Mouse (Mus musculus): ENCODE results near the gene St14. TPM values are rescaled to one million over a fixed set of nuclear protein-coding genes. Genes with fewer than 3 reads are reported as not detected.

St14 gene
- total and polyA plus RNA-seq, 3 experiments = 0.08 to 0.19 TPM; not detected in 1

DNA sequence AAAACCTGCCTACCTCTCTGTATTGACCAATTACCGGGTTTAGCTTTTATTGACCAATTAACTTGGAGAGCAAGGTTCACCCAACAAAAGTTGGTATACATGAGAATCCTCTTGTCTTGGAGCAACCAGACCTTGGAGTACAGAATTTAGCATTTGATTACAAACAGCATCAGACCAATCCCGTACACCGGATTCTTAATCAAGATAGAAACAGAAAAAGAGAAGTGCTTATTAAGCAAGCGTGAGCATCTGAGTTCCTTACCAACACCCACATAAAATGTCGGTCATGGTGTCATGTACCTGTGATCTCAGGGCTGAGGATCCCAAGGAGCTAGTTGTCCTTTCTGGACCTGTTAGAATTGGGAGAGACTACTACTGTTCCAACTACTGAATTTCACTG lies 81.4 kb downstream of the St14 start:
- DNase-seq (ENCODE audit: low read depth, low spot score) = peak; percentile 54
- H3K4me3 ChIP-seq (ENCODE audit: control insufficient read depth in 1 of 2, insufficient read depth in 1 of 2, low read depth in 2 of 2, low read length in 2 of 2) = no peak overlapping the region
- no peaks in the 10 kb centered on the region for H3K9me3 ChIP-seq (replicated peaks; ENCODE audit: insufficient read depth, low read length)
- H3K27ac ChIP-seq (ENCODE audit: control insufficient read depth, low read depth, low read length) = no peak overlapping the region
- no peak overlapping the region for H3K9ac ChIP-seq (ENCODE audit: control insufficient read depth, low read depth, low read length, poor library complexity, severe bottlenecking)
- peaks cover 2% of the 10 kb centered on the region; the same call in 1 of the 2 replicates for H3K79me2 ChIP-seq (ENCODE audit: control insufficient read depth, insufficient read depth, low read length, poor library complexity)
- peaks cover 3% of the 10 kb centered on the region in 2 experiments; a peak in 2 of 4 replicates for H3K36me3 ChIP-seq (ENCODE audit: control insufficient read depth in 1 of 2, insufficient read depth in 2 of 2, low read length in 2 of 2)
- H3K4me1 ChIP-seq (ENCODE audit: control insufficient read depth in 1 of 2, insufficient read depth in 2 of 2, low read length in 2 of 2) = peaks cover 3% of the 10 kb centered on the region in 2 experiments; a peak in 2 of 4 replicates
- no peaks in the 10 kb centered on the region for H3K27me3 ChIP-seq (ENCODE audit: control insufficient read depth in 1 of 2, insufficient read depth in 2 of 2, low read length in 2 of 2)
- TF ChIP-seq SIN3A (IDR thresholded peaks at IDR 0.05; ENCODE audit: low read length) (0 out of 2 replicates have a peak, but pooled peaks have one; percentile 16), EP300 (IDR thresholded peaks at IDR 0.05; ENCODE audit: low read depth in 1 of 2, low read length in 2 of 2) (0 out of 4 replicates have a peak, but pooled peaks of 1 of the 2 experiments have one; percentile 37), GATA1 (IDR thresholded peaks at IDR 0.05; ENCODE audit: low read depth, low read length) (peak; percentile 64), HCFC1 (IDR thresholded peaks at IDR 0.05; ENCODE audit: low read depth, low read length) (no peak), MXI1 (IDR thresholded peaks at IDR 0.05; ENCODE audit: low read depth, low read length) (no peak)

Other genes starting within 250 kb of the St14 start
- not detected in 2 replicates for gene Adamts15, start 209.4 kb downstream of the St14 start, total RNA-seq (2012; rRNA removed)
- gene Adamts15, start 209.4 kb downstream of the St14 start, polyA plus RNA-seq (2012; ENCODE audit: insufficient read depth in 1 of 2, insufficient read length in 2 of 2, low read depth in 1 of 2, low replicate concordance in 2 of 2, missing spikeins in 1 of 2) = under 1 TPM in 1 of 2 experiments, not detected in 1; 0.07 TPM
- gene Adamts8, start 189.3 kb downstream of the St14 start, total RNA-seq (2012; rRNA removed) = not detected in 2 replicates
- not detected for gene Adamts8, start 189.3 kb downstream of the St14 start, polyA plus RNA-seq (2012; ENCODE audit: insufficient read depth in 1 of 2, insufficient read length in 2 of 2, low read depth in 1 of 2, low replicate concordance in 2 of 2, missing spikeins in 1 of 2)
- 9.8 and 10.9 TPM in 2 replicates for gene Zbtb44, start 101.2 kb downstream of the St14 start, total RNA-seq (2012; rRNA removed)
- gene Zbtb44, start 101.2 kb downstream of the St14 start, polyA plus RNA-seq (2012; ENCODE audit: insufficient read depth in 1 of 2, insufficient read length in 2 of 2, low read depth in 1 of 2, low replicate concordance in 2 of 2, missing spikeins in 1 of 2) = 10 to 100 TPM in 1 of 2 experiments, not detected in 1; 15.1 TPM
- 33.5 and 37.6 TPM in 2 replicates for gene Aplp2, start 80.0 kb upstream of the St14 start, total RNA-seq (2012; rRNA removed)
- gene Aplp2, start 80.0 kb upstream of the St14 start, polyA plus RNA-seq (2012; ENCODE audit: insufficient read depth in 1 of 2, insufficient read length in 2 of 2, low read depth in 1 of 2, low replicate concordance in 2 of 2, missing spikeins in 1 of 2) = 10 to 100 TPM in 1 of 2 experiments, not detected in 1; 60.6 TPM
- 3.4 and 4.9 TPM in 2 replicates for gene Prdm10, start 148.7 kb upstream of the St14 start, total RNA-seq (2012; rRNA removed)
- 1 to 10 TPM in 1 of 2 experiments, not detected in 1; 8.7 TPM for gene Prdm10, start 148.7 kb upstream of the St14 start, polyA plus RNA-seq (2012; ENCODE audit: insufficient read depth in 1 of 2, insufficient read length in 2 of 2, low read depth in 1 of 2, low replicate concordance in 2 of 2, missing spikeins in 1 of 2)

All from MEL (cell line).